9 mouse cellular contexts compared by ENCODE assay signal in the genomic region with DNA sequence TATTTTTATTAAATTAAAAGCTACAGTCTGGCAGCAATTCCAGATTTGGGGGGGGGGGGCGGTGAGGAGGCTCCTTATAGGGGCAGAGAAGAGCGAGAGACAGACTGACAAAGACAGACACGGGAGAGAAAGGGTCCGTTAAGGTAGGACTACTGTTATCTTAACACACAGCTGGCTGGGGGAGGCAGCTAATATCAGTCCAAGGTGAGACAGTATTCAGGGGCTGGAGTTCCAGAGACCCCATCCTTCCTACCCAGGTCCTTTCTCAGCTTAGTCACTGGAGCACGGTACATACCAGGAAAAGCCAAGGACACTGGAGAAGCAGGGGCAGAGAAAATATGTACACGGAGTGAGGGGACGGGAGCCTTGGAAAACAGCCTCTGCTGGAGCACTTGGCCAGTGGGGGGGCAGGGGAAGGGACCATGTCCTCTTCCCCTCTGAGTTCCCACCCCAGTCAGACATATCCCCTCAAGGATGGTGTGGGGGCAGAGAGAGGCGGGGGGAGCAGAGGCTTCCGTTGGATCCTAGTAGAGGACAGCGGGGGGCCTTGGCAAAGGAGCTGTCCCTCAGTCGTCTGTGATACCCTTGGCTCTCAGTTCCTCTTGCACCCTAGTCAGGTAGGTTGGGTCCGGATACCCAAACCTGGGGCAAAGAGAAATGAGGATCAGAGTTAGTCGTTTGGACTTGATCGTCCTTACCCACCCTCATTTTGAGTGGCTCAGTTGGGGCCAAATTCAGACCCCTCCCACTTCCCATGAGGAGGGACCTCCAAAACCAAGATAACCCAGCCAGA. TPM values are rescaled to one million over a fixed set of nuclear protein-coding genes. Genes with fewer than 3 reads are reported as not detected.
A peak's percentile ranks its signal among the peaks of the same experiment; 100 is the strongest.
DNase-seq lines count a peak whose midpoint lies in the region; ATAC-seq and TF ChIP-seq lines count a peak whose summit lies in the region.
"Had no signal": no experiment of that assay in that cellular context is flagged by ENCODE, and none has a peak within 500 bp of the region (broad histone marks: within the 10 kb centered on the region; RNA-seq: fewer than 3 reads in every experiment).

No protein-coding gene starts in this region.

- H3K4me1 ChIP-seq in heart, adult 2 months (ENCODE audit: control insufficient read depth, insufficient read depth, low read length) = peaks cover 1% of the 10 kb centered on the region; the same call in 1 of the 2 replicates
- peaks cover 84% of the 10 kb centered on the region for H3K4me1 ChIP-seq in G1E (ENCODE audit: insufficient read depth, low read depth, low read length)
- peaks cover 47% of the 10 kb centered on the region for H3K4me1 ChIP-seq in forebrain, embryonic 15.5 days
- peaks cover 55% of the 10 kb centered on the region for H3K4me1 ChIP-seq in liver, embryonic 11.5 days (replicated peaks; ENCODE audit: control insufficient read depth, insufficient read depth, low read length)

- peak overlapping the region; percentile 97 for H3K4me2 ChIP-seq in forebrain, embryonic 15.5 days (replicated peaks)
- H3K4me2 ChIP-seq in liver, embryonic 11.5 days = peak overlapping the region; percentile 92

- peak in 1 of 2 experiments; percentile 30 for DNase-seq in heart, adult 2 months
- DNase-seq in heart, adult 9 months (ENCODE audit: low spot score in 2 of 2) = no peak
- DNase-seq in G1E (ENCODE audit: low spot score) = no peak
- no peak for DNase-seq in liver, embryonic 11.5 days (ENCODE audit: low spot score)
- no peak for DNase-seq in T-cell, adult 2 months (ENCODE audit: low spot score)
- no peak for DNase-seq in B cell, adult 2 months
- DNase-seq: cerebellum, adult 18-20 months had no signal

- H3K9me3 ChIP-seq in G1E (replicated peaks) = peaks cover 6% of the 10 kb centered on the region
- H3K9me3 ChIP-seq in forebrain, embryonic 15.5 days = no peaks in the 10 kb centered on the region
- H3K9me3 ChIP-seq in liver, embryonic 11.5 days (ENCODE audit: control insufficient read depth, low read length) = no peaks in the 10 kb centered on the region

- no peaks in the 10 kb centered on the region for H3K27me3 ChIP-seq in heart, adult 2 months (ENCODE audit: control insufficient read depth, insufficient read depth, low read length)
- no peaks in the 10 kb centered on the region for H3K27me3 ChIP-seq in G1E (ENCODE audit: insufficient read depth, low read length)
- H3K27me3 ChIP-seq in forebrain, embryonic 15.5 days = no peaks in the 10 kb centered on the region
- no peaks in the 10 kb centered on the region for H3K27me3 ChIP-seq in liver, embryonic 11.5 days (replicated peaks; ENCODE audit: control insufficient read depth, insufficient read depth, low read length)

- H3K79me2 ChIP-seq in heart, adult 2 months (replicated peaks; ENCODE audit: control insufficient read depth, insufficient read depth, low read length) = no peaks in the 10 kb centered on the region

- peak overlapping the region; percentile 77 for H3K9ac ChIP-seq in heart, adult 2 months (ENCODE audit: low read depth, low read length)
- H3K9ac ChIP-seq in forebrain, embryonic 15.5 days (replicated peaks) = no peak overlapping the region
- H3K9ac ChIP-seq in liver, embryonic 11.5 days (ENCODE audit: low read depth, low read length) = peak overlapping the region; percentile 67

- peak; percentile 5; the same call in 1 of the 2 replicates for ATAC-seq in G1E (ENCODE audit: extremely low read depth, insufficient number of reproducible peaks, low FRiP score, poor library complexity, severe bottlenecking)
- ATAC-seq in forebrain, embryonic 15.5 days (replicated peaks) = no peak
- ATAC-seq in liver, embryonic 11.5 days (replicated peaks; ENCODE audit: low FRiP score) = peak; percentile 49
- ATAC-seq in megakaryocyte, adult 5-6 weeks (ENCODE audit: poor library complexity, severe bottlenecking) = no peak

- TF ChIP-seq EP300 in heart, adult 2 months (IDR thresholded peaks at IDR 0.05; ENCODE audit: insufficient read depth, low read depth, low read length) = no peak

- WGBS in heart, adult 2 months = 48% methylated on average over 14 of the region's 14 CpGs
- WGBS in forebrain, embryonic 15.5 days = 40% methylated on average over 12 of the region's 14 CpGs
- 30% methylated on average over 14 of the region's 14 CpGs for WGBS in liver, embryonic 11.5 days

- H3K27ac ChIP-seq in heart, adult 2 months = peak overlapping the region; percentile 79
- H3K27ac ChIP-seq in forebrain, embryonic 15.5 days (replicated peaks) = 0 out of 2 replicates have a peak overlapping the region, but pooled peaks have one; percentile 86
- peak overlapping the region; percentile 86 for H3K27ac ChIP-seq in liver, embryonic 11.5 days (ENCODE audit: low read depth, low read length)

- intact Hi-C loops in heart, adult 2 months (cut with DNase I) = no loop called here

- TF ChIP-seq POLR2A in heart, adult 2 months (IDR thresholded peaks at IDR 0.05; ENCODE audit: insufficient read depth, low read depth, low read length) = no peak; the same call in 1 of the 2 replicates

- TF ChIP-seq CTCF in heart, adult 2 months (IDR thresholded peaks at IDR 0.05) = no peak
- TF ChIP-seq CTCF in G1E (IDR thresholded peaks at IDR 0.05; ENCODE audit: low read depth, low read length) = no peak

- H3K4me3 ChIP-seq in heart, adult 2 months = no peak overlapping the region; the same call in 1 of the 2 replicates
- peak overlapping the region; percentile 80; the same call in 1 of the 2 replicates for H3K4me3 ChIP-seq in G1E (ENCODE audit: low read depth, low read length)
- no peak overlapping the region for H3K4me3 ChIP-seq in forebrain, embryonic 15.5 days
- H3K4me3 ChIP-seq in liver, embryonic 11.5 days (ENCODE audit: low read depth, low read length) = peak overlapping the region; percentile 66

- no peaks in the 10 kb centered on the region for H3K36me3 ChIP-seq in heart, adult 2 months (ENCODE audit: control insufficient read depth, insufficient read depth, low read length)
- H3K36me3 ChIP-seq in G1E (replicated peaks) = peaks cover 52% of the 10 kb centered on the region
- peaks cover 21% of the 10 kb centered on the region for H3K36me3 ChIP-seq in forebrain, embryonic 15.5 days
- peaks cover 8% of the 10 kb centered on the region for H3K36me3 ChIP-seq in liver, embryonic 11.5 days (ENCODE audit: control insufficient read depth, insufficient read depth, low read length)

RNA-seq across cellular contexts. Expression of a gene that starts 0.7 kb away (rescaled TPM):
- 10 to 100 TPM in 1 of 2 experiments, 1 to 10 TPM in 1; 9.8 to 10.1 TPM for total RNA-seq in heart, adult 2 months (2021)
- 17.4 and 18.2 TPM in 2 replicates for polyA plus RNA-seq in heart, adult 2 months (2012; rRNA removed)
- total RNA-seq in G1E (2014; fragmentation: Nextera tagmentation) (49.0 and 70.1 TPM in 2 replicates), G1E (2017) (43.0 and 51.4 TPM in 2 replicates)
- polyA plus RNA-seq in G1E (2012) = 98.4 and 120 TPM in 2 replicates
- 31.4 and 32.3 TPM in 2 replicates for polyA plus RNA-seq in forebrain, embryonic 15.5 days (2015; fragmentation: Nextera tagmentation; extraction: Ambion mirVana)
- polyA plus RNA-seq in liver, embryonic 11.5 days (2014; fragmentation: Nextera tagmentation; extraction: Ambion mirVana) = 28.3 and 30.2 TPM in 2 replicates
- total RNA-seq in megakaryocyte, adult 5-6 weeks (2015) = 0.16 TPM in 1 of 2 replicates, not detected in the other
- total RNA-seq in megakaryocyte, adult 5-6 weeks (2017) = 0.41 and 1.0 TPM in 2 replicates

RNA-seq across cellular contexts. Expression of a gene that starts 4.9 kb away (rescaled TPM):
- 10 to 100 TPM; 23.7 to 24.2 TPM for total RNA-seq in heart, adult 2 months (2021)
- 92.6 and 102 TPM in 2 replicates for polyA plus RNA-seq in heart, adult 2 months (2012; rRNA removed)
- total RNA-seq in G1E (2014; fragmentation: Nextera tagmentation) (318 and 360 TPM in 2 replicates), G1E (2017) (95.8 and 125 TPM in 2 replicates)
- 213 and 260 TPM in 2 replicates for polyA plus RNA-seq in G1E (2012)
- polyA plus RNA-seq in forebrain, embryonic 15.5 days (2015; fragmentation: Nextera tagmentation; extraction: Ambion mirVana) = 211 and 222 TPM in 2 replicates
- 64.0 and 70.8 TPM in 2 replicates for polyA plus RNA-seq in liver, embryonic 11.5 days (2014; fragmentation: Nextera tagmentation; extraction: Ambion mirVana)
- total RNA-seq in megakaryocyte, adult 5-6 weeks (2015) = 8.2 and 9.2 TPM in 2 replicates
- total RNA-seq in megakaryocyte, adult 5-6 weeks (2017) = 4.5 and 9.1 TPM in 2 replicates

RNA-seq across cellular contexts. Expression of a gene that starts 10.1 kb away (rescaled TPM):
- total RNA-seq in heart, adult 2 months (2021) = 10 to 100 TPM; 13.2 to 14.7 TPM
- 40.5 and 68.0 TPM in 2 replicates for polyA plus RNA-seq in heart, adult 2 months (2012; rRNA removed)
- total RNA-seq in G1E (2014; fragmentation: Nextera tagmentation) (8.4 and 10.1 TPM in 2 replicates), G1E (2017) (0.58 and 0.98 TPM in 2 replicates)
- polyA plus RNA-seq in G1E (2012) = 0.68 and 0.94 TPM in 2 replicates
- 1.4 and 2.1 TPM in 2 replicates for polyA plus RNA-seq in forebrain, embryonic 15.5 days (2015; fragmentation: Nextera tagmentation; extraction: Ambion mirVana)
- 3.6 and 5.2 TPM in 2 replicates for polyA plus RNA-seq in liver, embryonic 11.5 days (2014; fragmentation: Nextera tagmentation; extraction: Ambion mirVana)
- 0.91 TPM in 1 of 2 replicates, not detected in the other for total RNA-seq in megakaryocyte, adult 5-6 weeks (2015)
- total RNA-seq in megakaryocyte, adult 5-6 weeks (2017) = 0.22 and 0.53 TPM in 2 replicates

RNA-seq across cellular contexts. Expression of a gene that starts 20.8 kb away (rescaled TPM):
- total RNA-seq in heart, adult 2 months (2021) = 10 to 100 TPM; 25.7 to 28.8 TPM
- polyA plus RNA-seq in heart, adult 2 months (2012; rRNA removed) = 29.0 and 42.3 TPM in 2 replicates
- total RNA-seq in G1E (2014; fragmentation: Nextera tagmentation) (136 and 141 TPM in 2 replicates), G1E (2017) (126 and 133 TPM in 2 replicates)
- polyA plus RNA-seq in G1E (2012) = 130 and 151 TPM in 2 replicates
- polyA plus RNA-seq in forebrain, embryonic 15.5 days (2015; fragmentation: Nextera tagmentation; extraction: Ambion mirVana) = 24.9 and 26.1 TPM in 2 replicates
- polyA plus RNA-seq in liver, embryonic 11.5 days (2014; fragmentation: Nextera tagmentation; extraction: Ambion mirVana) = 43.1 and 43.4 TPM in 2 replicates
- total RNA-seq in megakaryocyte, adult 5-6 weeks (2015) = 9.6 and 12.0 TPM in 2 replicates
- total RNA-seq in megakaryocyte, adult 5-6 weeks (2017) = 13.2 and 17.8 TPM in 2 replicates

RNA-seq across cellular contexts. Expression of a gene that starts 25.6 kb away (rescaled TPM):
- total RNA-seq in heart, adult 2 months (2021) = 1 to 10 TPM; 1.8 to 2.0 TPM
- polyA plus RNA-seq in heart, adult 2 months (2012; rRNA removed) = 4.0 and 9.5 TPM in 2 replicates
- total RNA-seq in G1E (2014; fragmentation: Nextera tagmentation) (173 and 188 TPM in 2 replicates), G1E (2017) (65.0 and 66.7 TPM in 2 replicates)
- 292 and 318 TPM in 2 replicates for polyA plus RNA-seq in G1E (2012)
- polyA plus RNA-seq in forebrain, embryonic 15.5 days (2015; fragmentation: Nextera tagmentation; extraction: Ambion mirVana) = 35.1 and 36.7 TPM in 2 replicates
- polyA plus RNA-seq in liver, embryonic 11.5 days (2014; fragmentation: Nextera tagmentation; extraction: Ambion mirVana) = 21.6 and 26.3 TPM in 2 replicates
- total RNA-seq in megakaryocyte, adult 5-6 weeks (2015) = 113 TPM in 2 replicates
- total RNA-seq in megakaryocyte, adult 5-6 weeks (2017) = 67.7 and 75.5 TPM in 2 replicates

Comparison
In these comparisons a context has a peak if more than half of its experiments do, and no peak if none do; other contexts are left out.
1. H3K4me3 ChIP-seq: peak in G1E (single experiment) and liver, embryonic 11.5 days (single experiment); none in heart, adult 2 months (single experiment) and forebrain, embryonic 15.5 days (single experiment).
2. ATAC-seq: peak in G1E (single experiment) and liver, embryonic 11.5 days (single experiment); none in forebrain, embryonic 15.5 days (single experiment) and megakaryocyte, adult 5-6 weeks (single experiment).
3. Peak in every context shown above with its lines, with median percentiles within 50 percentile points of each other: H3K27ac ChIP-seq.